Mouse (Mus musculus): ENCODE data around the gene Clcf1. TPM values are rescaled to one million over a fixed set of nuclear protein-coding genes. Genes with fewer than 3 reads are reported as not detected.
"Not testable (repeated sequence)": the region's sequence is repeated elsewhere in the genome, so short reads cannot be mapped to it uniquely, and the experiment has no call there.

Gene Clcf1
- total RNA-seq, 2 experiments from 2014 or later = 1.3 to 2.1 TPM

DNA sequence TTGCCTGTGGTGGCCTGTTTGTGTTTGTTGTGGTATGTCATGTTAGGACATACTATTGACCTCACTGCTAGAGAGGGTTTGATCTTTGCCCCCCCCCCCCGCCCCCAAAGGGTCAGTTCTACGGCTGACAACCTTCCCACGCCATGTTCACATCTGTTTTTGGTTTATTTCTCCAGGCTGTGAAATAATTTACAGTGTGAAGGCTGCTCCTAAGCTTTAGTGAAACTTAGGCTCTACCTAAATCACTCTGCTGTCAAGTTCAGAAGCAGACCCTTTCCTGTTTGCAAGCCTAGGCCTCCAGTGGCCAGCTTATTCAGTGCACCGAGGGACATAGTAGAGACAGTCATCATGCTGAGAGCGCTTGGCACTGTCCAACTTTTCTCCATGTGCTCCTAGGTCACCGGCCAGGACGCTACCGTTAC lies 26.2 kb downstream of the Clcf1 start:
- no peak overlapping the region for H3K4me3 ChIP-seq
- no peak for TF ChIP-seq CTCF (IDR thresholded peaks at IDR 0.05)
- intact Hi-C loops (cut with DNase I) = no loop called here
- no peak overlapping the region for H3K27ac ChIP-seq
- DNase-seq (ENCODE audit: extremely low spot score in 1 of 2, low spot score in 2 of 2) = no peak

DNA sequence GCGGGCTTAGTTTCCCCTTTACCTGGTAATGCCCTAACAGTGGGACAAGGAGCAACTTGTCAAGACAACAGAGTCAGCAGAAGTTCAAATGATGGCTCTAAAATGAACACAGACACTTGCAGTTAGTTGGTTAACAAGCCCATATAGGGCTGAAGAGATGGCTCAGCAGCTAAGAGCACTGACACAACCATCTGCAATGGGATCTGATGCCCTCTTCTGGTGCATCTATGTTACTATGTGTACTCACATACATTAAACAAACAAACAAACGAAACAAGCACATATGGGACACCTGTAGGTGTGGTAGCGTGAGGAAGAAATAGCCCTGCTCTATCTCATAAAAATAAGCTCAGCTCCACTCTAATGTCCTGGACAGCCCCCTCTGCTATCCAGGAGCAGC lies 28.4 kb downstream of the Clcf1 start:
- TF ChIP-seq CTCF (IDR thresholded peaks at IDR 0.05) = no peak; the same call in 1 of the 2 replicates
- intact Hi-C loops (cut with DNase I) = no loop called here
- no peak for DNase-seq (ENCODE audit: extremely low spot score in 1 of 2, low spot score in 2 of 2)
- no peak overlapping the region for H3K4me3 ChIP-seq
- no peak overlapping the region for H3K27ac ChIP-seq

DNA sequence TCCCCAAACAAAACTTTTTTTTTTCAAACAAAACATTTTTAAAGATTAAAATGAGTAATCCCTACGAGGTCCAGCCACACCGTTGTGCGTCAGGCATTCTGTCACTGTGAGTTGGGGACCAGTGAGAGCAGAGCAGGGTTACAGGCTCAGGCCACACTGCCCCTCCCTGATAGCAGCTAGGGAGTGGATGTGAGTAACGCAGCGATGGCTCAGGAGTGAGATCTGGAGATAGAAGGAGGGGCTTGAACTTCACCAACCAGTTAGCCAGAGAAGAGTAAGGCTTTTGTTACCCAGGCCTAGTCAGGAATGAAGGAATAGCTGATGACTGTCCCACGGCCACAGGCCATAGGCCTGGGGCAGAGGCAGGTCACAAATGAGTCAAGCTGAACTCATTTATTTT lies 30.7 kb downstream of the Clcf1 start:
- no peak overlapping the region for H3K4me3 ChIP-seq
- no peak for DNase-seq (ENCODE audit: extremely low spot score in 1 of 2, low spot score in 2 of 2)
- intact Hi-C loops (cut with DNase I) = no loop called here
- no peak for TF ChIP-seq CTCF (IDR thresholded peaks at IDR 0.05)
- H3K27ac ChIP-seq = no peak overlapping the region

DNA sequence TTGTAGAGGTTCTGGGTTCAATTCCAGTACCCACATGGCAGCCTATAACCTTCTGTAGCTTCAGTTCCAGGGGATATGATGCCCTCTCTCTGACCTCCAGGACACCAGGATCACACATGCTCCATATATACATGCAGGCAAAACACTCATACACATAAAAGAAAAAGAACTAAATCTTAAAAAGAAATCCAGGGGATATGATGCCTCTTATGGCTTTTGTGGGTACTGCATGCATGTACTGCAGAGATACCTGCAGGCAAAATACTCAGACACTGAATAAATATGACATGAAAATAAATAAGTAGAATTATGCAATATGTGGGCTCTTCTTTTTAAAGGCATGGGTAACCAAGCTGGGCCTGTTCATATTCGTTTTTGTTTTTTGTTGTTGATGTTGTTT lies 33.0 kb downstream of the Clcf1 start:
- Histone ChIP-seq H3K27ac (no peak overlapping the region), H3K4me3 (no peak overlapping the region)
- no peak for DNase-seq (ENCODE audit: extremely low spot score in 1 of 2, low spot score in 2 of 2)
- intact Hi-C loops (cut with DNase I) = no loop called here
- TF ChIP-seq CTCF (IDR thresholded peaks at IDR 0.05) = peak; percentile 37

DNA sequence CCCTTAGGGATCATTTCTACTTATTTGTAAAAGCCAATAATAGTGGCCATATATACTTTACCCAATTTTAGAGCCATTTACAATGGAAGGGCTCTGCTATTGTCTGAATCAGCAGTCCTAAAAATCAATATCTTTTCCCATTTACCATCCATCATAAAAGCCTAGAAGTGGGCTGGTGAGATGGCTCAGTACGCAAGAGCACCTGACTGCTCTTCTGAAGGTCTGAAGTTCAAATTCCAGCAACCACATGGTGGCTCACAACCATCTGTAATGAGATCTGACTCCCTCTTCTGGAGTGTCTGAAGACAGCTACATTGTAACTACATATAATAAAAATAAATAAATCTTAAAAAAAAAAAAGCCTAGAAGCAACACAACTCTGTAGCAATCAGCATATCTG lies 34.6 kb downstream of the Clcf1 start:
- H3K4me3 ChIP-seq; DNase-seq (ENCODE audit: extremely low spot score in 1 of 2, low spot score in 2 of 2); H3K27ac ChIP-seq; intact Hi-C loops (cut with DNase I): not testable (repeated sequence)

DNA sequence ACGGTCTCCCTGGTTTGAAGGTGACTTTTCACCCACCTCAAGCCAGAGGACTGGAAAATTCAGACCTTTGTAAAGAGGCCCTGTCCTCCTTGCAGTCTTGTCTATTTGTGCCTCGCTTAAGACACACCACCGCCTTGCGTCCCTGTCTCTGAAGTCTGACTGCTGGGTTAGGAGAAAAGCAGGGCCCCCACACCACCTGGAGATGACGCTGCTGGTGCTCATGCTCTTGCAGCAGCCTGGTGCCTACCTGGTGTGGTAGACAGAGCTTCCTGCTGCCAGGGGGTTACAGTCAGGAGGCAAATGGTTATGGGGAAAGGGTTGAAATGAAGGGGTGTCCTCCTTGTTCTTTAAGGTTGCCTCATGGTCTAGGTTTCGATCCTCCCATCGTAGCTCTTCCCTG lies 40.2 kb downstream of the Clcf1 start:
- Histone ChIP-seq H3K4me3 (no peak overlapping the region), H3K27ac (no peak overlapping the region)
- intact Hi-C loops (cut with DNase I) = loop anchor here (10.0 kb wide), 1 partner anchor 161 kb away; no protein-coding TSS in a partner anchor
- TF ChIP-seq CTCF (IDR thresholded peaks at IDR 0.05) = no peak
- no peak for DNase-seq (ENCODE audit: extremely low spot score in 1 of 2, low spot score in 2 of 2)

DNA sequence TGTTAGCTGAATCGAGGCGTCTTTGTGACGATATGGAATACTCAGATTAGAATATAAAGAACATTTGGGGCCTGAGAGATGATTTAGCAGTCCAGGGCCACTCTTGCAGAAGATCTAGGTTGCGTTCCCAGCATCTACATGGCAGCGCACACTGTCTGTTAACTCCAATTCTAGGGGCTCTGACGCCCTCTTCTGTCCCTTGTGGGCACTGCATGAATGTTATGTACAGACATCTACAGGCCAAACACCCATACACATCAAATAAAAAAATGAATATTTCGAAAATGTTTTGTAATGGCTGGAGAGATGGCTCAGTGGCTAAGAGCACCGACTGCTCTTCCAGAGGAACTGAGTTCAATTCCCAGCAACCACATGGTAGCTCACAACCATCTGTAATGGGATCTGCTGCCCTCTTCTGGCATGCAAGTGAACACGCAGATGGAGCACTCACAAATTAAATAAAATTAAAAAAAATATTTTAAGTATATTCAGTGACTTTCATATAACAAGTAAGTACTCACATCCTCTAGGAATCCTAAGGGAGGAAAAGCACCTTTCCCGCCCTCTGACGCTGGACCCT lies 41.6 kb downstream of the Clcf1 start:
- Histone ChIP-seq H3K4me3 (no peak overlapping the region), H3K27ac (no peak overlapping the region)
- peak; percentile 53 for TF ChIP-seq CTCF (IDR thresholded peaks at IDR 0.05)
- intact Hi-C loops (cut with DNase I) = loop anchor here (10.0 kb wide), 1 partner anchor 159 kb away; no protein-coding TSS in a partner anchor
- no peak for DNase-seq (ENCODE audit: extremely low spot score in 1 of 2, low spot score in 2 of 2)

DNA sequence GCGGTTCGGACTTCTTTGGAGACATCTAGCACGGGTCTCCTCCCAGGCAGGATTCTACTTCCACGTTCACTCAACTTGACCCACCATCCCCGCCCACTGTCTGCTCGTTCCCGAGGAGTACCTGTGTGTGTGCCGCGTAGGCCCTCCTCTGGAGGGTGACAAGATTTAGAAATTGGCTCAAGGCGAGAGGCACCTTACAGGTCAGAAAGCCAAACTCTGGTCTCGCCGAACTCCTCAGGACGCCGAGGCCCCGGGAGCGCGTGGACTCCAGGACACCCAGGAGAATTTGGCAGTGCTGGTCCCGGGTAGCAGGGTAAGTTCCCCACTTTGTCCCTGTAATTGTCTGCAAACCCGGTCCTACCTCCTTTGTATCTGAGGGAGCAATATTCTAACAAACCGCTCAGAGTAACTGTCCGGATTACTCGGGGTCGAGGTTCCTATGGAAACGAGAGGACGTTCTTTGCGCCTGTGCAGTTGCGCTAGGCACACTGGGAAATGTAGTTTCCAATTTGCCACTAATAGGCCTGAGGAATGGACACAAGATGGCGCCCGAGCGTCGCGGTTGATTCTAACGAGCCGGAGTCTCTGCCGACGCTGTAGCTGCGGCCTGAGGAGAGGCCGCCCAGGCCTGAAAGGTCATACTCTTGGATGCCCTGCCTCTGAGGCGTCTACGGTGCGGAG lies 43.3 kb downstream of the Clcf1 start:
- intact Hi-C loops (cut with DNase I) = loop anchor here (1.0 to 10.0 kb wide), 3 partner anchors 49 to 157 kb away; partner anchors contain the start of gene Grk2
- peak; percentile 87 to 90 for DNase-seq (ENCODE audit: extremely low spot score in 1 of 2, low spot score in 2 of 2)
- Histone ChIP-seq H3K27ac (peak overlapping the region; percentile 91), H3K4me3 (peak overlapping the region; percentile 74)
- TF ChIP-seq CTCF (IDR thresholded peaks at IDR 0.05) = peak; percentile 89

DNA sequence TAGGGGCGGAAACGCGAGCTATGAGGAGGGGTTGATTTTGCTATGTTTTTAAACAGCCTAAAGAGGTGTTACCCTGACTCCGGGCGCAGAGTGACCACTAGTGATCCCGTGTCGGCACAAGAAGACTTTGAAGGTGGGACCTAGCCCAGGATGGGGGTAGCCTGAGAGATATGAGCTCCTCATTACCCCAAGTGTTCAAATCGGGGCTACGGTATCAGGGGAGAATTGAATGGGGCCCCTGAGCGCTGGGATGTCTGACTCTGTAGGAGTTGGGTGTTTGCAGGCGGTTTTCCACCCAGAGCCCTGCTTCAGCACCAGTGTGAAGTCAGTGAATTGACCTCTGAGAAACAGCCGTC lies 43.8 kb downstream of the Clcf1 start:
- peak overlapping the region; percentile 91 for H3K27ac ChIP-seq
- intact Hi-C loops (cut with DNase I) = loop anchor here (1.0 to 10.0 kb wide), 3 partner anchors 48 to 157 kb away; partner anchors contain the start of gene Grk2
- DNase-seq (ENCODE audit: extremely low spot score in 1 of 2, low spot score in 2 of 2) = no peak
- TF ChIP-seq CTCF (IDR thresholded peaks at IDR 0.05) = no peak
- H3K4me3 ChIP-seq = peak overlapping the region; percentile 74

DNA sequence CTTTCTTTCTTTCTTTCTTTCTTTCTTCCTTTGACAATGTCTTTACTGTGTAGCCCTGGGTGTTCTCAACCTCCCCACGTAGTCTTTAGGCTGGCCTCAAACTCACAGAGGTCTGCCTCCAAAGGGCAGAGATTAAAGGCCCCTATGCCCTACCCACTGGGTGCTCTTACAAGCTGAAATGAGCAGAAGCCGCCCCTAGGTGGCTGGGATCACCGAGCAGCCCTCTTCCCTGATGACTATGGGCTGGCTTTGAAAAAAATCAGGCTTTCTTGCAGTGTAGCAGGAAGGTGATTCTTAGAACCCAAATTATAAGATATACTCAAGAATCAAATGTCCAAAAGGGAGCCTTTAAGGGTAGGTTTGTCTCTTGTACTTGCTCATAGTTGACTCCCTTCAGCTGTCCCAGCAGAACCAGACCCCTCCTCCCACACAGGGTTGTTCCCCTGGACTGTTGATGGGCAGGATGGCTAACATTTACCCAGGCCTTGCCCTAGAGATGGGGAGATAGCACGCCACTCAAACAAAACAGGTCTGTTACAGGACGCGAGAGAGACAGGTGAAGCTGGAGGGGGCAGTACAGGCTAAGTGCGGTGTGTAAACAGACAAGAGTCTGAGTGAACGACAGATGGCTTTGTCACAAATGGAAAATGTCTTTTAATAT lies 47.1 kb downstream of the Clcf1 start:
- DNase-seq (ENCODE audit: extremely low spot score in 1 of 2, low spot score in 2 of 2) = no peak
- Histone ChIP-seq H3K27ac (no peak overlapping the region), H3K4me3 (no peak overlapping the region)
- intact Hi-C loops (cut with DNase I) = no loop called here
- TF ChIP-seq CTCF (IDR thresholded peaks at IDR 0.05) = peak; percentile 11; the same call in 1 of the 2 replicates

DNA sequence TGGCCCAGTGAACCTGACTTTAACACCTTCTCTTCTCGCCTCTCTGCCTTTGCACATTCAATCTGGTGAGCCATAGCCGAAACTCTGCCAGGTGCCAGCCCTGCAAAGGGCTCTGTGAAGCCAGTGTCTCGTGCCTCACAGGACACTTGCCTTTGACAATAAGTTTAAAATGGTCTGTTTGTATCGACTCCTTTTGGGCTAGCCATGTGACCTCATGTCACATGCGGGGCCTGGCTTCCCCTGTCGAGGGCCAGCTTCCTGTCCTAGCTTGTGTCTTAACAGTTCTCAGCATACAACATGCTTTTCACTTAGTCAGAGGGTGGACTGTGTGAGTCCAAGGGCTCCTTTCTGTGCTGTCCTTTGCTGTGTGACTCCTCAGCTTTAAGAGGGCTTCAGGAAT lies 48.7 kb downstream of the Clcf1 start:
- Histone ChIP-seq H3K4me3 (no peak overlapping the region), H3K27ac (no peak overlapping the region)
- intact Hi-C loops (cut with DNase I) = no loop called here
- no peak for TF ChIP-seq CTCF (IDR thresholded peaks at IDR 0.05)
- no peak for DNase-seq (ENCODE audit: extremely low spot score in 1 of 2, low spot score in 2 of 2)

GRCm38 (mm10) chr19:4263702-4264101 lies 49.7 kb downstream of the Clcf1 start:
- H3K27ac ChIP-seq = no peak overlapping the region
- no peak overlapping the region for H3K4me3 ChIP-seq
- DNase-seq (ENCODE audit: extremely low spot score in 1 of 2, low spot score in 2 of 2) = no peak
- intact Hi-C loops (cut with DNase I) = no loop called here
- no peak for TF ChIP-seq CTCF (IDR thresholded peaks at IDR 0.05)
